Mouse (Mus musculus) frontal cortex, postnatal 14 days (tissue): ENCODE measurements at regions not wholly inside any gene's neighbourhood (a gene's known extent, or its start where the extent isn't known, plus 50 kb on each side); places are given as distances from the start of the nearest gene placed in this dataset.

Experiments
- DNase-seq, 2 experiments: peaks; one replicate each; pipeline ENCODE4 v3.0.0; 2022; ENCODE audit warnings: low spot score in 2 of 2

DNA sequence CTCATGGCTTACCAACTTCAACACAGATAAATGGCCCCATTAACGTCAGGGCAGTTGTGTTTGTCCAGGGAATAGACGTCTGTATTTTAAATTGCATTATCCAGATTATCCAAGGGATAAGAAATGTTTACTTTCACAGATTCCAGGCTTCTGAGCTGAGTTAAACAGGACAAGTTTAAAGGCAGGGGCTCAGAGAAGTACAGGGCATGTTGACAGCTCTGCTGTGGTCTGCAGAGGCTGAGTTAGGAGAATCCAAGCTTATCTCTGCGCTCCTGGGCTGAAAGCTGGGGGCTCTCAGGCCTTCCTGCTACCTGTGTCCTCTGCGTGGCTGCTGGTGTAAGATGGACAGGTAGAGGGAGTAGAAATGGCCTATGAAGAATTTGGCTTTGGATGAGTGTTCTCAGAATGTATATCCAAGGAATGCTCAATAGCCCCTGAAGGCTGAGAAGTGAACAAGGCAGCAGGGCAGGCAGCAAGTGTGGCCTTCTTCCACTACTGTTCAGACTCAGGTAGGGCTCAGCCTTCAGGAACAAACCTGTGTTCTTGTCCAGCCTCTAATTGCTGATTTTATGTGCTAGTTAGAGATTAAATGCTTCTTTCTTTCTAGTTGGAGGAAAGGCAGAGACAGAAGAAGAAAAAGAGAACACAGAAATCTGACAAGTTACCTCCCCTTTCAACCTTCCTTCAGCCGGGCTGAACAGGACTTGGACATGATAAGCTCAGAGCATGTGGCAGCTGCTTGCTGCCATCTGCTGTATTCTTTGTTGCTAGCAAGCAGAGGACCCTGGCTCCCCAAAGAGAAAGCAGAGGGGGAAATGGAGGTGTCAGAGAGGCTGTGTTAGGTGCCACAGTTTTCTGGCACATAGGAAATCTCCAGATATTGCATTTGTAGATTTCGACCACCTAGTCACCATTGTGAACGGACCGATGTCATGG, 77.9 kb upstream of the Grem2 start:
- DNase-seq, result peak; percentile 6 to 16

DNA sequence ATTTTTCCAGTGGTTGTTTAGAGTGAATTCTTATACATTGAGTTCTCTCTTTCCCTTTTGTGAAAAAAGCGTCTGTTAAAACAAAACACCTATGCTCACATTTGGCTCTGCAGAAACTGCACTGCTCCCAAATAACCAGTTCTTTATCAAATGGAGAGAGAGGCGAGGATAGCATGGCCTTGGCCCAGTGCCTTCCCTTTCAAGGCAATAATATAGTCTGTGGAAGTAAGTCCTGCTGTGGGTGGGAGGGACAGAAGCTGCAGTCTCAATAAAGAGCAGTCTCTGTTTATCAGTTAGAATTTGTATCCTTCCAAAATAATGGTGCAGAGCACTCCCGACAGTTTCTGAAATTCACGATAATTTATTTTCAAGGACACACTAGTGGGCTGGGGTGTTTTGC, 70.9 kb upstream of the Grem2 start:
- DNase-seq, result no peak

DNA sequence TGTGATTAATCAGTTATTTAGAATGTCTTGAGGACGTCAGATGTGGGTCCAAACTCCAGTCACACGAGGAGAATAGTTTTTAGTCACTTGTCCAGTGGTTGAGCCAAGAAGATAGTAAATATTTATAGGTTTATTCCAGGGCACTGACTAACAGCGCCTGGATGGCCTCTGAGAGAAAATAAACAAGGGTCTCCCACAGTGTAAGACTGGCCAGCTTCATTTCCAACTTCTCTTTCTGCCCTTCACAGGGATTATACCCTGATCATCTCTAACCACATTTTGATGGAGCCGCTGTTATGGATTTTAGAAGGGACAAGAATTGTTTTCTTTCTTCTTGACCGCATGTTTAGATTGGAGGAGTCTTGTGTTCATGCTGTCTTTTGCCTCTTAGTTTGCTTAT, 67.0 kb upstream of the Grem2 start:
- no peak for DNase-seq

DNA sequence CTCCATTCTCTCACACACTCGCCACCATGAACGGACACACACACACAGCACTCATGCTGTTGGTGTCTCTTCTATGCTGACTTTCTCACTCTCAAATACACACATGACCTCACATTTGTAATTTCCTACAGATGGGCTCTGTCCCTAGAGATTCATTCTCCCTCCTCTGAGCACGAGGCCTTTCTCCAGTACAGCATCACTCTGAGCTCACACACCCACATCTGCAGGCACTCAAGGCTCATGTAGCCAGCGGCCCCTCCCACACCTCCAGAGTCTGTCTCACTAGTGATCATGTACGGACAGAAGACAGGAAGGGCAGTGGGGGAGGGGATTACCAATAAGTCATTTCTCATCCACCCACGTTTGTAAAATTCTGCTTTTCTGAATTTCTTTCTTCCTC, 50.3 kb upstream of the Grem2 start:
- no peak for DNase-seq
